Mouse (Mus musculus) E14TG2a.4 (cell line): ENCODE data around the gene Zfp358.

ENCODE experiments used
- H3K27me3 ChIP-seq: 2 replicates; pipeline ENCODE4 v1.6.1; 2014; ENCODE audit warnings: low read length, control low read depth; ENCODE audit not compliant: insufficient read depth
- H3K36me3 ChIP-seq: 2 replicates; pipeline ENCODE4 v1.6.1; 2014; ENCODE audit warnings: low read length, control low read depth; ENCODE audit not compliant: insufficient read depth
- H3K4me1 ChIP-seq: replicated peaks from 2 replicates; pipeline ENCODE4 v1.6.1; 2014; ENCODE audit warnings: low read depth, low read length, control low read depth
- H3K4me3 ChIP-seq: replicated peaks from 2 replicates; pipeline ENCODE4 v1.5.1; 2014; ENCODE audit warnings: mild to moderate bottlenecking, low read length
- H3K9me3 ChIP-seq: 2 replicates; pipeline ENCODE4 v1.6.1; 2014; ENCODE audit warnings: low read length, control low read depth
- CTCF ChIP-seq: conservative IDR thresholded peaks from 2 replicates; pipeline ENCODE4 v1.5.1; 2014; ENCODE audit warnings: low read length
- NANOG ChIP-seq: IDR thresholded peaks from 2 replicates; pipeline ENCODE4 v1.6.1; 2014; ENCODE audit warnings: borderline replicate concordance, low read length, mixed read lengths
- POU5F1 ChIP-seq: IDR thresholded peaks from 2 replicates; pipeline ENCODE4 v1.6.1; 2014; ENCODE audit warnings: low read length, borderline replicate concordance

The Zfp358 gene

GRCm38 (mm10) chr8:3492901-3493844 is at the start of gene Zfp358:
TSS of gene Zfp358 (plus strand) at chr8:3493138.
- no peak for TF ChIP-seq CTCF
- TF ChIP-seq POU5F1 = no peak
- TF ChIP-seq NANOG = no peak
- Histone ChIP-seq H3K36me3 (no peaks in the 10 kb centered on the region), H3K27me3 (peaks cover 56% of the 10 kb centered on the region), H3K4me1 (peaks cover 38% of the 10 kb centered on the region), H3K4me3 (peak within 1 kb of the TSS; percentile 91), H3K9me3 (no peaks in the 10 kb centered on the region)

DNA sequence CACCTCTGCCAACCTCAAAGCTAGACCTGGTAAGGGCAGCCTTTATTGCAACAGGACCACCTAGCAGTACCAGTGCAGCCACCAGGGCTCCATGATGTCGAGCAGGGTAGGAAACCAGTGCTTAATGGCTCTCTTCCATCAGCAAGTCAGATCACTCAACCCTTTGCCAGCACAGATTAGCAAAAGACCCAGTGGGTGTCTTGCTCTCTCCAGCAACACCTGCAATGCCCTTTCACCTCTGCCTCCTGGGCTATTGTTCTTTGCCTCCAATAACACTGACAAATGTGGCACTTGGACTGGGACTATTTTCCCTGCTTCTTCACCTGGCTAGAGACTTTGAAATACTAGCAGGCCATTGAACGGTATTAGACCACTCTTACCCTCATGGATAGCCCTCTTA is 43.7 kb upstream of the Zfp358 start:
- Histone ChIP-seq H3K27me3 (no peaks in the 10 kb centered on the region), H3K9me3 (no peaks in the 10 kb centered on the region), H3K4me3 (no peak overlapping the region), H3K36me3 (peaks cover 99% of the 10 kb centered on the region), H3K4me1 (peaks cover 29% of the 10 kb centered on the region)
- no peak for TF ChIP-seq NANOG
- no peak for TF ChIP-seq CTCF

DNA sequence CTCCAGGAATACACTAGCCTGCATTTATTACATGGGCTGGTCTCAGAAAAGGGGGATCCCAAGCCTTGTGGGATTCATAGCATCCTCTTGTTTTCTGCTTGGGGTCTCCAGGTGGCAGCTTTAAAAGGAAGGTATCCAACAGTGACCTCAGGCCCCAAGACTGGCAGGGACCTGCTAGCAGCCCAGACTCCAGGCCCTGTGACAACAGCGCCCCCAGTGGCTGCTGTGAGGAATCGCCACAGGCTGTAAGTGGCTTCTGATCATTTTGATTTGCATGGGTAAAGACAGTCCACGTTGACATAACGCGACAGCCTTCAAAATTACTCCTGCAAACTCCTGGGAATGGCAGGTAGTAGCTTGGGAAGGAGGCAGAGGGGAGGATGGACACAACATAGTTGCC is 42.3 kb upstream of the Zfp358 start:
- TF ChIP-seq NANOG = no peak
- peak; percentile 98 for TF ChIP-seq CTCF
- TF ChIP-seq POU5F1 = no peak
- Histone ChIP-seq H3K9me3 (no peaks in the 10 kb centered on the region), H3K4me3 (no peak overlapping the region), H3K27me3 (no peaks in the 10 kb centered on the region), H3K36me3 (peaks cover 100% of the 10 kb centered on the region), H3K4me1 (peaks cover 25% of the 10 kb centered on the region)

DNA sequence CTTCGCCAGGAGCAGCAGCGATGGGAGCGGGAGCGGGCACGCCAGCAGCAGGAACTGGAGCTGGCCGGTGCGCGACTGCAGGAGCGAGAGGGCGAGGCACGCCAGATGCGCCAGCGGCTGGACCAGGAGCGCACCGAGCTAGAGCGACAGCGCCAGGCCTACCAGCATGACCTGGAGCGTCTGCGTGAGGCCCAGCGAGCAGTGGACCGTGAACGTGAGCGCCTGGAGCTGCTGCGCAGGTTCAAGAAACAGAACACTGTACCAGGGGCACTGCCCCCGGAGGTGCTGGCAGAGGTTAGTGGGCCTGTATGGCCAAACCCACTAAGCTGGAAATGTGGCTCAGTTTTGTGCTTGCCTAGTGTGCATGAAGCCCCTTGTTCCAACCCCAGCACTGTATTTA is 40.9 kb upstream of the Zfp358 start:
- peaks cover 100% of the 10 kb centered on the region for H3K36me3 ChIP-seq
- TF ChIP-seq CTCF = no peak
- TF ChIP-seq POU5F1 = no peak
- TF ChIP-seq NANOG = no peak
- peaks cover 25% of the 10 kb centered on the region for H3K4me1 ChIP-seq
- H3K27me3 ChIP-seq = no peaks in the 10 kb centered on the region
- H3K4me3 ChIP-seq = peak overlapping the region; percentile 61
- no peaks in the 10 kb centered on the region for H3K9me3 ChIP-seq

- Histone ChIP-seq H3K36me3 (peaks cover 19% of the 10 kb centered on the region), H3K9me3 (no peaks in the 10 kb centered on the region), H3K4me3 (no peak overlapping the region), H3K27me3 (no peaks in the 10 kb centered on the region), H3K4me1 (peaks cover 25% of the 10 kb centered on the region)
- TF ChIP-seq POU5F1 (no peak), NANOG (no peak), CTCF (no peak)
Observed at GRCm38 (mm10) chr8:3463248-3463647, 29.7 kb upstream of the Zfp358 start.

DNA sequence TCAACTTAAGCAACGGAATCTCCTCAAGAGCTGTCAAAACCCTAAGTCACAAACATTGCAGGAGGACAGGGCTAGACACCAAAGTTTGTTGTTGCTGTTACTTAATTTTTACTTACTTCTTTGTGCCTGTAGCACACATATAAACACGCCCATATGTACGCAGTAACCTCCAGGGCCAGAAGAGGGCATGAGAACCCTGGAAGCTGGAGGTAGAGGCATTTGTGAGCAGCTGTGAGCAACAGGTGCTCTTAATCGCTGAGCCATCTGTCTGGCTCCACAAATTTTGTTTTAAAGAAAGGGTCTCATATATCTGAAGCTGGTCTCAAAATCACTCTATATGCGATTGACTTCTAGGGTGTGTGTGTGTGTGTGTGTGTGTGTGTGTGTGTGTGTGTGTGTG is 28.6 kb upstream of the Zfp358 start:
- Histone ChIP-seq H3K36me3 (peaks cover 8% of the 10 kb centered on the region), H3K9me3 (no peaks in the 10 kb centered on the region), H3K4me3 (no peak overlapping the region), H3K27me3 (no peaks in the 10 kb centered on the region), H3K4me1 (peaks cover 28% of the 10 kb centered on the region)
- TF ChIP-seq CTCF (peak; percentile 40), POU5F1 (no peak), NANOG (no peak)

DNA sequence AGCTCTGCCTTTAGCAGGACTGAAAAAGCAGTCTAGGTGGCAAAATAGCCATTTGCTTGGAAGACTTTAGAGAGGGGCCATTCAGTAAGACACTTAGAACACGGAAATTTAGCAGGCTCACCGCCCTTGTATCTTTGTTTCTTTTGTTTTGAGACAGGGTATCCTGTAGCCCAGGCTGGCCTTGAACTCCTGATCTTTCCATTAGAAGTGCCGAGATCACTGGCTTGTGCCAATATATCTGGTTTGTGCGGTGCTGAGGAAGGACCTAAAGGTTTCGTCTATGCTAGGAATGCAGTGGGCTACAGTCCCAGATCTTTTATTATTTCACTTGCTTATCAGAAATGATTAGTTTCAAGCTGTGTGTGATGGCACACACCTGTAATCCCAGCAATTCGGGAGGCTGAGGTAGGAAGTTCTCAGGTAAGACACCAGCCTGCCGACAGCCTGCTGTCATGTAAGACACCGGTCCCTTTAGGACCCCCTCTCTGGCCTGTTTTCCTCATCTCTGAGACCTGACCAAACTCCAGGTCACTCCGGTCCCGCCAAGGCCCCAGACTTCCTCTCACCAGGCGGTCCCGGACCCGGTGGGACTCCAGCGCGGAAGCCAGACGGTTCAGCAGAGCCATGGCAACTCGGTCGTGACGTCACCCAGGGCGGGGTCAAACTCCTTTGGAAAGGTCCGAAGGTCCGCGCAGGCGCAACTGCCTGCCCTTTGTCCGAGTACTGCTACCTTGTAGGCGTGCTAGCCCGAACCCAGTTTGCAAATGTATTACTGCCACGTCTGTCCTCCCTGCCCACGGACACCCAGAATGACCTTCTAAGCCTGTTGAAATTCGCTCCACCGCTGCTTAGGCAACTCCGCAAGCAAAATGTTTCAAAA is 25.7 kb upstream of the Zfp358 start, which contains the start of gene Pex11g:
TSS of gene Pex11g (minus strand) at position 675 of the 880 bp plus-strand sequence.
- Histone ChIP-seq H3K4me1 (peaks cover 19% of the 10 kb centered on the region), H3K27me3 (no peaks in the 10 kb centered on the region), H3K4me3 (peak within 1 kb of the TSS; percentile 76), H3K9me3 (no peaks in the 10 kb centered on the region), H3K36me3 (no peaks in the 10 kb centered on the region)
- no peak for TF ChIP-seq NANOG
- no peak for TF ChIP-seq CTCF
- TF ChIP-seq POU5F1 = no peak
